Mouse (Mus musculus) brain, embryonic 14.5 days (tissue): Measurements from ENCODE around the gene Eps8. TPM values are rescaled to one million over a fixed set of nuclear protein-coding genes. Genes with fewer than 3 reads are reported as not detected.

Source experiments
- DNase-seq: peaks from one replicate; pipeline ENCODE4 v3.0.0-alpha.2; 2011; ENCODE audit warnings: low read depth
- CTCF ChIP-seq: fragments of 200-500 bp; IDR thresholded peaks from 2 replicates; pipeline ENCODE4 v1.5.1; 2012; ENCODE audit warnings: inconsistent platforms, mild to moderate bottlenecking, moderate library complexity, borderline replicate concordance; ENCODE audit not compliant: insufficient read depth, insufficient read length; ENCODE audit errors: extremely low read depth
- POLR2A ChIP-seq: fragments of 200-500 bp; IDR thresholded peaks from 2 replicates; pipeline ENCODE4 v1.6.1; 2012; ENCODE audit warnings: mild to moderate bottlenecking, inconsistent platforms, borderline replicate concordance; ENCODE audit not compliant: poor library complexity, insufficient read depth, insufficient read length, severe bottlenecking; ENCODE audit errors: extremely low read depth
- polyA plus RNA-seq: library from polyadenylated mRNA; depleted of rRNA; stranded (reverse); fragments of >200 nt; gene quantifications from 2 replicates; pipeline ENCODE4 v1.2.3, GENCODE M21; 2012

Eps8 gene
- polyA plus RNA-seq, 1 experiment = 8.0 TPM

GRCm38 (mm10) chr6:137532758-137533157 lies 121.9 kb downstream of the Eps8 start:
- no peak for TF ChIP-seq POLR2A
- no peak for DNase-seq

GRCm38 (mm10) chr6:137525769-137526168 lies 128.9 kb downstream of the Eps8 start:
- TF ChIP-seq POLR2A = no peak
- no peak for TF ChIP-seq CTCF
- DNase-seq = peak; percentile 60

- TF ChIP-seq CTCF (no peak), POLR2A (no peak)
- DNase-seq = no peak
Observed at GRCm38 (mm10) chr6:137520343-137520704, 134.4 kb downstream of the Eps8 start.

- no peak for TF ChIP-seq CTCF
- no peak for TF ChIP-seq POLR2A
- peak; percentile 15 for DNase-seq
Observed at GRCm38 (mm10) chr6:137519529-137520342, 134.9 kb downstream of the Eps8 start.

- no peak for DNase-seq
- TF ChIP-seq CTCF = no peak
- no peak for TF ChIP-seq POLR2A
Observed at GRCm38 (mm10) chr6:137514872-137515271, 139.8 kb downstream of the Eps8 start.

- DNase-seq = no peak
- TF ChIP-seq CTCF = no peak
Observed at GRCm38 (mm10) chr6:137512753-137513152, 141.9 kb downstream of the Eps8 start.

- no peak for TF ChIP-seq CTCF
- TF ChIP-seq POLR2A = no peak
- DNase-seq = no peak
Observed at GRCm38 (mm10) chr6:137509341-137510045, 145.2 kb downstream of the Eps8 start.

- no peak for DNase-seq
- TF ChIP-seq POLR2A (no peak), CTCF (no peak)
Observed at GRCm38 (mm10) chr6:137508936-137509335, 145.7 kb downstream of the Eps8 start.

- TF ChIP-seq CTCF (no peak), POLR2A (no peak)
- no peak for DNase-seq
Observed at GRCm38 (mm10) chr6:137506563-137506962, 148.1 kb downstream of the Eps8 start.

GRCm38 (mm10) chr6:137505555-137506227 lies 149.0 kb downstream of the Eps8 start:
- TF ChIP-seq CTCF (no peak), POLR2A (no peak)
- no peak for DNase-seq

- no peak for TF ChIP-seq POLR2A
- TF ChIP-seq CTCF = no peak
- DNase-seq = no peak
Observed at GRCm38 (mm10) chr6:137504052-137504451, 150.6 kb downstream of the Eps8 start.
